In the genomic region with DNA sequence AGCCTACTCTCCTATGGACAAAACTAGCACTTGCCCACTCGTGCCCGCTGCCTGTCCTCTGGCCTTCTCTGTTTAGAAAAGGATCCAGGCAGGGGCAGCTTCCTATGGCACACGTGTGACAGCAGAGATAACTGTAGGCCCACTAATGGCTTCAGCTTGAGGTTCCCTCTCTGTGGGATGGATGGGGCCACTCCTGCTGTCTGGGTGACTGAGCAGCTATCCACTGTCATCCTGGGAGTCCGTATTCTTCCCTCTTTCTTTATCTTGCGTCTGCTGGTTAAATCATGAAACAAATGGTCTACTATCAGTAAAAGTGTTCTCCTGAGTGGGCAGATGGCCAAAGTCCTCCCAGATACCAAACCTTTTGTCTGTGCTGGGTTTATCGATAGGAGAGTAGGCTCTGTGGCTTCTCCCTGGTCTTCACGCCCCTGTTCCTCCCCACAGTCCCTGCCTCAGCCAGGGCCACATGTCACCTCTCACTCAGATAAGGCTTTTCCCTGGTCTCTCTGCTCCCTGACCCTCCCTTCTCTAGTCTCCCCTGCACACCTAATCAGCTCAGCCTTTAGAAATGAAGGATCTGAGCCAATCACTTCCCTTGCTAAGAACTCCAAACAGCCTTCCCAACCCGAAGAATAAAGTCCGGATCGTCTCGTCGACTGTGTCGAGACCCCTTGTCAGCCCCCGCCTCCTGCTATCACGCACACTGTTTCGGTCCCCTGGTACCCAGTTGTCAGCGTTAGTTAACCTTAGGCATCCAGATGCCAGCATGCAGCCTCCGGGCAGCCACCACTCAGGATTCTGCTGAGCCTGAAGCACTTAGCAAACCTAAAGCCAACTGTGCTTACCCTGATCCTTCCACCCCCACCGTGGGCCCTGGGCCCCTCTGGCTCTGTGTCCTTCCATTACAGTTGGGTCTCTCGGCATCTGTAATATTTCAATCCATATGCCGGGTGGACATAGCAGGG, we compare ENCODE assay signal across 30 mouse cellular contexts. TPM values are rescaled to one million over a fixed set of nuclear protein-coding genes. Genes with fewer than 3 reads are reported as not detected.
DNase-seq lines count a peak whose midpoint lies in the region; ATAC-seq and TF ChIP-seq lines count a peak whose summit lies in the region.
"Had no signal": no experiment of that assay in that cellular context is flagged by ENCODE, and none has a peak within 500 bp of the region (broad histone marks: within the 10 kb centered on the region; RNA-seq: fewer than 3 reads in every experiment).

No protein-coding gene starts in this region.

- WGBS in heart, embryonic 12.5 days = 38% methylated on average over 21 of the region's 21 CpGs
- WGBS in liver, embryonic 11.5 days = 45% methylated on average over 21 of the region's 21 CpGs

- TF ChIP-seq CTCF in G1E (IDR thresholded peaks at IDR 0.05; ENCODE audit: low read depth, low read length) = no peak

- H3K4me1 ChIP-seq in heart, embryonic 12.5 days (replicated peaks) = peaks cover 17% of the 10 kb centered on the region
- peaks cover 47% of the 10 kb centered on the region for H3K4me1 ChIP-seq in G1E (ENCODE audit: insufficient read depth, low read depth, low read length)
- peaks cover 6% of the 10 kb centered on the region; the same call in 1 of the 2 replicates for H3K4me1 ChIP-seq in liver, embryonic 11.5 days (replicated peaks; ENCODE audit: control insufficient read depth, insufficient read depth, low read length)
- H3K4me1 ChIP-seq: embryonic facial prominence, embryonic 13.5 days; forebrain, embryonic 13.5 days; limb, embryonic 13.5 days; midbrain, embryonic 10.5 days had no signal

- H3K27me3 ChIP-seq in heart, embryonic 12.5 days (replicated peaks) = peaks cover 8% of the 10 kb centered on the region; the same call in 1 of the 2 replicates
- peaks cover 22% of the 10 kb centered on the region for H3K27me3 ChIP-seq in G1E (ENCODE audit: insufficient read depth, low read length)
- no peaks in the 10 kb centered on the region for H3K27me3 ChIP-seq in liver, embryonic 11.5 days (replicated peaks; ENCODE audit: control insufficient read depth, insufficient read depth, low read length)
- H3K27me3 ChIP-seq: embryonic facial prominence, embryonic 13.5 days; forebrain, embryonic 13.5 days; stomach, embryonic 15.5 days had no signal

- peaks cover 5% of the 10 kb centered on the region; the same call in 1 of the 2 replicates for H3K9me3 ChIP-seq in heart, embryonic 12.5 days (replicated peaks)
- 0 out of 2 replicates have a peak, but pooled peaks cover 2% of the 10 kb centered on the region for H3K9me3 ChIP-seq in G1E (replicated peaks)
- H3K9me3 ChIP-seq in liver, embryonic 11.5 days (ENCODE audit: control insufficient read depth, low read length) = no peaks in the 10 kb centered on the region
- H3K9me3 ChIP-seq: embryonic facial prominence, embryonic 13.5 days; forebrain, embryonic 13.5 days; midbrain, embryonic 10.5 days; stomach, embryonic 15.5 days had no signal

- no peaks in the 10 kb centered on the region for H3K36me3 ChIP-seq in heart, embryonic 12.5 days
- H3K36me3 ChIP-seq in G1E (replicated peaks) = no peaks in the 10 kb centered on the region
- H3K36me3 ChIP-seq in liver, embryonic 11.5 days (ENCODE audit: control insufficient read depth, insufficient read depth, low read length) = no peaks in the 10 kb centered on the region
- H3K36me3 ChIP-seq: embryonic facial prominence, embryonic 13.5 days; limb, embryonic 13.5 days; midbrain, embryonic 10.5 days; neural tube, embryonic 15.5 days; stomach, embryonic 15.5 days had no signal

- intact Hi-C loops in left cerebral cortex, postnatal 10 days (cut with DNase I) = loop anchor here (5.0 kb wide), 2 partner anchors 89 to 179 kb away; a partner anchor contains a TSS

- DNase-seq in heart, adult 18-20 months = no peak
- DNase-seq in G1E (ENCODE audit: low spot score) = peak; percentile 40
- peak; percentile 39 for DNase-seq in liver, embryonic 11.5 days (ENCODE audit: low spot score)
- DNase-seq in urinary bladder, postnatal 14 days (ENCODE audit: low spot score) = no peak
- DNase-seq in left cerebral cortex, postnatal 10 days (ENCODE audit: extremely low spot score in 1 of 2, low spot score in 2 of 2) = no peak
- DNase-seq: adrenal gland, adult 8-10 months; cerebellum, adult 18-20 months; cerebellum, postnatal 25 days; embryo, embryonic 11 days; heart, postnatal 36 days; kidney, adult 18-20 months; kidney, postnatal 4 days; lung, embryonic 14.5 days; lung, postnatal 36 days; thymus, adult 18-20 months; thymus, postnatal 36 days had no signal

- H3K4me3 ChIP-seq in heart, embryonic 12.5 days = no peak overlapping the region
- H3K4me3 ChIP-seq in G1E (ENCODE audit: low read depth, low read length) = no peak overlapping the region; the same call in 1 of the 2 replicates
- H3K4me3 ChIP-seq in liver, embryonic 11.5 days (ENCODE audit: low read depth, low read length) = no peak overlapping the region
- H3K4me3 ChIP-seq: embryonic facial prominence, embryonic 13.5 days; forebrain, embryonic 13.5 days; limb, embryonic 13.5 days; midbrain, embryonic 10.5 days; neural tube, embryonic 15.5 days; stomach, embryonic 15.5 days had no signal

- no peak overlapping the region for H3K27ac ChIP-seq in heart, embryonic 12.5 days (ENCODE audit: poor library complexity, severe bottlenecking)
- H3K27ac ChIP-seq in liver, embryonic 11.5 days (ENCODE audit: low read depth, low read length) = no peak overlapping the region
- H3K27ac ChIP-seq: embryonic facial prominence, embryonic 13.5 days; forebrain, embryonic 13.5 days; hindbrain, embryonic 14.5 days; limb, embryonic 13.5 days; midbrain, embryonic 10.5 days; neural tube, embryonic 15.5 days; stomach, embryonic 15.5 days had no signal

- ATAC-seq in heart, embryonic 12.5 days (ENCODE audit: insufficient number of reproducible peaks, low FRiP score) = no peak
- peak; percentile 78 for ATAC-seq in G1E (ENCODE audit: extremely low read depth, insufficient number of reproducible peaks, low FRiP score, poor library complexity, severe bottlenecking)
- peak; percentile 82 for ATAC-seq in liver, embryonic 11.5 days (replicated peaks; ENCODE audit: low FRiP score)
- peak; percentile 32; the same call in 1 of the 2 replicates for ATAC-seq in megakaryocyte progenitor cell, adult 5-6 weeks (replicated peaks; ENCODE audit: poor library complexity)
- ATAC-seq: activated CD4-positive, CD25-positive, alpha-beta regulatory T cell, adult 4 months; inflammation-experienced regulatory T-cells, adult 6 months had no signal

- H3K4me2 ChIP-seq in heart, embryonic 12.5 days = no peak overlapping the region
- no peak overlapping the region for H3K4me2 ChIP-seq in liver, embryonic 11.5 days
- H3K4me2 ChIP-seq: embryonic facial prominence, embryonic 13.5 days; forebrain, embryonic 13.5 days; hindbrain, embryonic 14.5 days; limb, embryonic 13.5 days; lung, embryonic 14.5 days; neural tube, embryonic 15.5 days; stomach, embryonic 15.5 days had no signal

- H3K9ac ChIP-seq in heart, embryonic 12.5 days = peak overlapping the region; percentile 29; the same call in 1 of the 2 replicates
- no peak overlapping the region for H3K9ac ChIP-seq in liver, embryonic 11.5 days (ENCODE audit: low read depth, low read length)
- H3K9ac ChIP-seq: embryonic facial prominence, embryonic 13.5 days; forebrain, embryonic 13.5 days; hindbrain, embryonic 14.5 days; limb, embryonic 13.5 days; lung, embryonic 14.5 days; neural tube, embryonic 15.5 days; stomach, embryonic 15.5 days had no signal

RNA-seq across cellular contexts. Expression of a gene that starts 29.1 kb away (rescaled TPM):
- 1.2 and 1.3 TPM in 2 replicates for polyA plus RNA-seq in heart, embryonic 12.5 days (2016; fragmentation: Nextera tagmentation; extraction: Ambion mirVana)
- 1 to 10 TPM in 1 of 2 experiments, under 1 TPM in 1; 0.42 to 1.0 TPM for total RNA-seq in heart, adult 18-20 months (2021)
- total RNA-seq in G1E (2014; fragmentation: Nextera tagmentation) (not detected in 2 replicates), G1E (2017) (not detected in 2 replicates)
- polyA plus RNA-seq in G1E (2012) = not detected in 2 replicates
- 0.41 and 0.49 TPM in 2 replicates for polyA plus RNA-seq in liver, embryonic 11.5 days (2014; fragmentation: Nextera tagmentation; extraction: Ambion mirVana)
- 9.3 and 21.2 TPM in 2 replicates for total RNA-seq in megakaryocyte progenitor cell, adult 5-6 weeks (2015)
- total RNA-seq in megakaryocyte progenitor cell, adult 5-6 weeks (2017) = 8.9 and 16.2 TPM in 2 replicates
- total RNA-seq in left cerebral cortex, postnatal 10 days (2021) = 1 to 10 TPM; 5.0 to 5.9 TPM
- polyA plus RNA-seq: activated CD4-positive, CD25-positive, alpha-beta regulatory T cell, adult 4 months; lung, embryonic 14.5 days had no signal

RNA-seq across cellular contexts. Expression of a gene that starts 40.3 kb away (rescaled TPM):
- polyA plus RNA-seq in heart, embryonic 12.5 days (2016; fragmentation: Nextera tagmentation; extraction: Ambion mirVana) = 0.39 and 0.54 TPM in 2 replicates
- total RNA-seq in heart, adult 18-20 months (2021) = not detected
- total RNA-seq in G1E (2014; fragmentation: Nextera tagmentation) = not detected in 2 replicates
- 0.05 TPM in 1 of 2 replicates, not detected in the other for total RNA-seq in G1E (2017)
- polyA plus RNA-seq in G1E (2012) = not detected in 2 replicates
- polyA plus RNA-seq in liver, embryonic 11.5 days (2014; fragmentation: Nextera tagmentation; extraction: Ambion mirVana) = 0.36 and 0.71 TPM in 2 replicates
- 0.17 TPM in 1 of 2 replicates, not detected in the other for total RNA-seq in megakaryocyte progenitor cell, adult 5-6 weeks (2015)
- not detected in 2 replicates for total RNA-seq in megakaryocyte progenitor cell, adult 5-6 weeks (2017)
- total RNA-seq in left cerebral cortex, postnatal 10 days (2021) = not detected
- total RNA-seq: ES-E14; heart, postnatal 36 days had no signal
- polyA plus RNA-seq: activated CD4-positive, CD25-positive, alpha-beta regulatory T cell, adult 4 months; forebrain, embryonic 13.5 days; inflammation-experienced regulatory T-cells, adult 6 months; lung, embryonic 14.5 days had no signal

RNA-seq across cellular contexts. Expression of a gene that starts 41.9 kb away (rescaled TPM):
- polyA plus RNA-seq in heart, embryonic 12.5 days (2016; fragmentation: Nextera tagmentation; extraction: Ambion mirVana) = 0.32 and 0.49 TPM in 2 replicates
- not detected for total RNA-seq in heart, adult 18-20 months (2021)
- total RNA-seq in G1E (2014; fragmentation: Nextera tagmentation) = not detected in 2 replicates
- total RNA-seq in G1E (2017) = not detected in 2 replicates
- not detected in 2 replicates for polyA plus RNA-seq in G1E (2012)
- polyA plus RNA-seq in liver, embryonic 11.5 days (2014; fragmentation: Nextera tagmentation; extraction: Ambion mirVana) = not detected in 2 replicates
- total RNA-seq in megakaryocyte progenitor cell, adult 5-6 weeks (2015) = 1.3 and 2.3 TPM in 2 replicates
- 0.74 and 1.8 TPM in 2 replicates for total RNA-seq in megakaryocyte progenitor cell, adult 5-6 weeks (2017)
- total RNA-seq in left cerebral cortex, postnatal 10 days (2021) = under 1 TPM; 0.26 to 0.60 TPM
- total RNA-seq: gastrocnemius, adult 8-10 months; heart, postnatal 36 days; left cerebral cortex, postnatal 25 days had no signal
- polyA plus RNA-seq: activated CD4-positive, CD25-positive, alpha-beta regulatory T cell, adult 4 months; embryonic facial prominence, embryonic 13.5 days; inflammation-experienced regulatory T-cells, adult 6 months; lung, embryonic 14.5 days; midbrain, embryonic 10.5 days had no signal

Comparison
In these comparisons a context has a peak if more than half of its experiments do, and no peak if none do; other contexts are left out.
1. DNase-seq: peak in G1E (single experiment) and liver, embryonic 11.5 days (single experiment); none in heart, adult 18-20 months (0 of 2), urinary bladder, postnatal 14 days (single experiment) and left cerebral cortex, postnatal 10 days (0 of 2).